In the genomic region with DNA sequence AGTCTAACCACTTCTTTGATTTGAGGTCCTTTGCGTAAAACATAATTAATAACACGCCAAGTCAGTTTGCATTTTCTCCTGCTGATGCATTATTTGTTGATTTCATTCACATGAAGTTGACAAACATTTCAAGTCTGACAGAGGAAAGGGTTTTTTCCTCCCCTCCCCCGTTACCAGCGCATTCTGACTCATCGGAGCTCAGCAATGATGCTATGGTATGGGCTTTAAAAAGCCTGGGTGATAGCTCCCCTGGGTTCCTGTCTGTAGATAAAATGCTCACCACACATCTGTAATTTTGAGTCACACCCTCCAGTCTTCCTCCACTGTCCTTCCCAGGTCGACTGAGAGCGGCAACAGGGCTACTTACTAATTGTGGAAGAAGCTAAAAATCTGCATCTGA, we compare ENCODE assay signal across 28 mouse cellular contexts. TPM values are rescaled to one million over a fixed set of nuclear protein-coding genes. Genes with fewer than 3 reads are reported as not detected.
DNase-seq lines count a peak whose midpoint lies in the region; ATAC-seq and TF ChIP-seq lines count a peak whose summit lies in the region.
"Had no signal": no experiment of that assay in that cellular context is flagged by ENCODE, and none has a peak within 500 bp of the region (broad histone marks: within the 10 kb centered on the region; RNA-seq: fewer than 3 reads in every experiment).

No protein-coding gene starts in this region.

- no peak overlapping the region for H3K4me3 ChIP-seq in myocyte
- H3K4me3 ChIP-seq: embryonic facial prominence, embryonic 12.5 days; embryonic facial prominence, embryonic 15.5 days; erythroblast, embryonic 14.5 days; forebrain, embryonic 12.5 days; forebrain, embryonic 15.5 days; heart, embryonic 12.5 days; heart, embryonic 15.5 days; hindbrain, embryonic 10.5 days; hindbrain, embryonic 13.5 days had no signal

- peak overlapping the region; percentile 44 for H3K4me2 ChIP-seq in myocyte (ENCODE audit: low read depth)
- H3K4me2 ChIP-seq: embryonic facial prominence, embryonic 12.5 days; embryonic facial prominence, embryonic 15.5 days; forebrain, embryonic 12.5 days; forebrain, embryonic 15.5 days; heart, embryonic 12.5 days; heart, embryonic 15.5 days; hindbrain, embryonic 13.5 days had no signal

- no peaks in the 10 kb centered on the region for H3K36me3 ChIP-seq in myocyte (ENCODE audit: control insufficient read depth, insufficient read depth)
- H3K36me3 ChIP-seq: embryonic facial prominence, embryonic 12.5 days; forebrain, embryonic 15.5 days; heart, embryonic 15.5 days had no signal

- no peaks in the 10 kb centered on the region for H3K27me3 ChIP-seq in myocyte (ENCODE audit: control insufficient read depth, insufficient read depth, insufficient read length)
- H3K27me3 ChIP-seq: embryonic facial prominence, embryonic 12.5 days; embryonic facial prominence, embryonic 15.5 days; forebrain, embryonic 12.5 days; forebrain, embryonic 15.5 days; heart, embryonic 12.5 days; heart, embryonic 15.5 days; hindbrain, embryonic 13.5 days had no signal

- no peak overlapping the region for H3ac ChIP-seq in myocyte (ENCODE audit: control insufficient read depth, insufficient read length)

- DNase-seq in CD4-positive, CD25-positive, alpha-beta regulatory T cell, adult 2 months (ENCODE audit: low read depth, low spot score) = peak; percentile 31
- DNase-seq in brain, adult 2 months (ENCODE audit: low read depth, low spot score) = peak; percentile 58
- no peak for DNase-seq in ovary, postnatal 10 days (ENCODE audit: low spot score)
- no peak for DNase-seq in urinary bladder, postnatal 4 days (ENCODE audit: low spot score in 2 of 2)
- no peak for DNase-seq in layer of hippocampus, adult 8-10 months (ENCODE audit: low spot score in 2 of 2)
- DNase-seq: adrenal gland, adult 8-10 months; adrenal gland, postnatal 25 days; cerebellum, adult 18-20 months; cerebellum, adult 9-10 months; cerebellum, postnatal 14 days; gastrocnemius, postnatal 25 days; heart, adult 18-20 months; heart, postnatal 10 days; heart, postnatal 36 days had no signal

- ATAC-seq in CD4-positive, CD25-positive, alpha-beta regulatory T cell, adult 4 months = no peak
- ATAC-seq: activated CD4-positive, CD25-positive, alpha-beta regulatory T cell, adult 4 months; forebrain, embryonic 15.5 days; hindbrain, embryonic 16.5 days had no signal

- H3K79me2 ChIP-seq in myocyte (ENCODE audit: control insufficient read depth, insufficient read depth) = no peaks in the 10 kb centered on the region

- TF ChIP-seq POLR2A in myocyte (IDR thresholded peaks at IDR 0.05; ENCODE audit: insufficient read length, low read depth) = no peak

TF ChIP-seq in myocyte, 11 proteins besides CTCF, POLR2A, EP300 and RAD21:
- no peak for TF ChIP-seq USF1 (IDR thresholded peaks at IDR 0.05; ENCODE audit: low read depth)
- no peak for TF ChIP-seq SRF (IDR thresholded peaks at IDR 0.05; ENCODE audit: control insufficient read depth, insufficient read length, low read depth)
- no peak for TF ChIP-seq REST (IDR thresholded peaks at IDR 0.05; ENCODE audit: insufficient read depth, insufficient read length)
- TF ChIP-seq MAX (IDR thresholded peaks at IDR 0.05; ENCODE audit: low read depth) = no peak
- TF ChIP-seq MYOD1 (IDR thresholded peaks at IDR 0.05; ENCODE audit: control insufficient read depth in 1 of 3, insufficient read length in 2 of 3, low read depth in 2 of 3) = no peak
- no peak for TF ChIP-seq TCF3 (IDR thresholded peaks at IDR 0.05; ENCODE audit: insufficient read length, low read depth)
- TF ChIP-seq MYOG (IDR thresholded peaks at IDR 0.05; ENCODE audit: control insufficient read depth in 1 of 3, insufficient read depth in 1 of 3, insufficient read length in 2 of 3, low read depth in 2 of 3) = no peak
- TF ChIP-seq E2F4 (IDR thresholded peaks at IDR 0.05; ENCODE audit: insufficient read depth) = no peak
- TF ChIP-seq TCF12 (IDR thresholded peaks at IDR 0.05; ENCODE audit: insufficient read depth, poor library complexity, severe bottlenecking) = no peak
- TF ChIP-seq POLR2AphosphoS2 (IDR thresholded peaks at IDR 0.05; ENCODE audit: insufficient read length, low read depth) = no peak
- no peak for TF ChIP-seq CEBPB (IDR thresholded peaks at IDR 0.05; ENCODE audit: insufficient read depth, poor library complexity, severe bottlenecking)

RNA-seq across cellular contexts. Expression of gene Kcnmb4, which starts 47.5 kb away (rescaled TPM):
- 1 to 10 TPM; 1.5 to 2.2 TPM for polyA plus RNA-seq in CD4-positive, CD25-positive, alpha-beta regulatory T cell, adult 4 months (2017; shearing (Covaris generic))
- polyA plus RNA-seq in myocyte (2012; fragmentation: generic; extraction: Trizol) = 2.1 TPM
- total RNA-seq in layer of hippocampus, adult 8-10 months (2022) = 10 to 100 TPM; 60.0 to 68.5 (median 66.1) TPM
- total RNA-seq: MEL had no signal
- polyA plus RNA-seq: erythroblast, embryonic 14.5 days had no signal

Comparison
In these comparisons a context has a peak if more than half of its experiments do, and no peak if none do; other contexts are left out.
1. DNase-seq: peak in CD4-positive, CD25-positive, alpha-beta regulatory T cell, adult 2 months (single experiment) and brain, adult 2 months (single experiment); none in ovary, postnatal 10 days (single experiment), urinary bladder, postnatal 4 days (0 of 2) and layer of hippocampus, adult 8-10 months (0 of 2).